Mouse (Mus musculus) 416B (cell line): ENCODE measurements at regions not wholly inside any gene's neighbourhood (a gene's known extent, or its start where the extent isn't known, plus 50 kb on each side); places are given as distances from the start of the nearest gene placed in this dataset.

Source experiments
- DNase-seq: peaks from one replicate; pipeline ENCODE4 v3.0.0; 2011; ENCODE audit warnings: low read depth

DNA sequence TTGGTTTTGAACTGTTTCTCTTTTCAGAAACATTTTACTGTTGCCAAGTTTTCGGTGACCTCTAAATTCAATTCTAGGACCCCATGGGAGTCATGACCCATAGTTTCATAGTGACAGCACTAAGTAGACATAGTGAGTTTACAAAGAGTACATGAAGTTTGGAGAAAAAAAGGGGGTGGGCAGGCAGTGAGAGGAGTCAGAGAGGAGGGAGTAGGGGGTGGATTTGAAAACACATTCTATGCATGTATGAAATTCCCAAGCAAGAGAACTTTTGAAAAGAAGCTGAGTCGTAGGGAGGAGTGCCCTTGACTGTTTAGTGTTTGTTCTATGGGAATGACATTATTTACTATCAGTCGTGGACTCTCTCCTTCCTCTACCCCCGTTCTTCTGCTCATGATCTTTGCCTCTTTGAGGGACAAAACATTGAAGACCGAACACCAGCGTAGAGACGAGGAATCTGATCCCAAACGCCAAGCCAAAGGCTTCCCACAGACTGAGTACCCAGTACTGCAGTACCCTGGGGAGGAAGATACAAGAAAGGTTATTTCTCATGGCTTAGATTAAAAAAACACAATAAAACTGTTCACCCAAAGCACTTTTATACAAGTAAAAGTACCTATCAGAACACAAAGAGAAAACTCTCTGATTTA lies 229.1 kb upstream of the Map3k1 start:
- no peak for DNase-seq

DNA sequence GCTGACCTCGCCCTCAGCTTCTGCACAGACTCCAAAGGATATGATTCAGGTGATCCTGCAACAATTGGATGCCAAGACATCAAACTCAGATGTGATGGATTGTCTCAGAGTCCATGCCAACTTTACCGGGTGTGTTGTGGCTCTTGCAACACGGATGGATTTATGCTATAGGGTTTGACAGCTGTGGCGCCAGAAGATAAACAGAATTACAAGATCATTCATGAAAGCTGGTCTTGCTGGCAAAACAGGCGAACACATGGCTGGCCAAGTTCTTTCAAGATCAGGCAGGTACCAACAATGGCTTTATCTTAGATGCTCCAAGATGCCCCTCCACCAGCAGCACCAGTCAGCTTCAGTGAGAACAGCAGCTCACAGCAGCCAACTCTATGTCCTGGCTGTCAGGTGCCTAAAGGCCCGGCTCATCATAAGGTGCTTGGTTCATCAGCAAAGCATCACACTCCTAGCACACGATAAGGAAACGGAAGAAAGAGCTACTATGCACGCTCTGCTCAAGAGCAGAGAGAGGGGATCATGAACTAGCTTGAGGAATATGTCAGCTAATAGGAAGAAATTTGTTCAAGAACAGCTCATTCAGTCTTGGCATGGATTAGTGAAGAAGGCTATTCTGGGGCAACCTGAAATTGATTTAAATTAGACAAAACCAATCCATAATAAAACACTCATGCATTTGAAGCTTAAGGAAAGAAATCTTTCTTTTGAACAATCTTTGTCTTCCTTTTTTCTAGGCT lies 229.9 kb upstream of the Map3k1 start:
- no peak for DNase-seq

DNA sequence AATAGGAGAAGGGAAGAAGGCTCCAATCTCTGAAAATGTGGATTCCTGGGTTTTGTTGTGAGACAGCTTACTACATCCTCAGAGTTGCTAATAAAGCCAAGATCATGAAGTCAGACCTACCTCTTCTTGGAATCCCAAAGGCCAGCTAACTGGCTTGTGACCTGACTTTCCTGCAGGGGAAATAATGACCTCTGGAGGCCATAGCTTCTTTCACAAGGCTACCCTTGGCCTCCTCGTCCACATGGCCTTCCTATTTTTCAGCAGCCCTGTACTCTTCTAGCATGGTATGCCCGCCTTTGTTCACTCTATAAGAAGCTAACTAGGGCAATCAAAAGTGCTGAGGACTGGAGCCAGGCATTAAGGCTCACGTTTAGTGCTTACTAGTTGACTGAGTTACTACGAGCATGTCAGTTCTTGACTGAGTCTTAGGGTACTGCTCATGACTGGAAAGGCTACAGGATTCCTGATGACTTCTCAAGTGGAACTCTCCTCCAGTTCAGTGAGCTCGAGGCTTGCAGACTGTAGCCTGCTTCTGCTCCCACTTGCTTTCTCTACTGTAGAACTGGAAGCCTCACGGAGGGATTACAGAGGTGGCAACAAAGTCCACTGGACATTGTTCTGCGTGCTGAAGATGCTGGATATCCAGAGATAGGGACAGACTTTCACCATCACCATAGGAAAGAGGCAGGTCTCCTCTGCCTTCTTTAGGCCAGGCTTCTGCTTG lies 230.8 kb upstream of the Map3k1 start:
- no peak for DNase-seq

DNA sequence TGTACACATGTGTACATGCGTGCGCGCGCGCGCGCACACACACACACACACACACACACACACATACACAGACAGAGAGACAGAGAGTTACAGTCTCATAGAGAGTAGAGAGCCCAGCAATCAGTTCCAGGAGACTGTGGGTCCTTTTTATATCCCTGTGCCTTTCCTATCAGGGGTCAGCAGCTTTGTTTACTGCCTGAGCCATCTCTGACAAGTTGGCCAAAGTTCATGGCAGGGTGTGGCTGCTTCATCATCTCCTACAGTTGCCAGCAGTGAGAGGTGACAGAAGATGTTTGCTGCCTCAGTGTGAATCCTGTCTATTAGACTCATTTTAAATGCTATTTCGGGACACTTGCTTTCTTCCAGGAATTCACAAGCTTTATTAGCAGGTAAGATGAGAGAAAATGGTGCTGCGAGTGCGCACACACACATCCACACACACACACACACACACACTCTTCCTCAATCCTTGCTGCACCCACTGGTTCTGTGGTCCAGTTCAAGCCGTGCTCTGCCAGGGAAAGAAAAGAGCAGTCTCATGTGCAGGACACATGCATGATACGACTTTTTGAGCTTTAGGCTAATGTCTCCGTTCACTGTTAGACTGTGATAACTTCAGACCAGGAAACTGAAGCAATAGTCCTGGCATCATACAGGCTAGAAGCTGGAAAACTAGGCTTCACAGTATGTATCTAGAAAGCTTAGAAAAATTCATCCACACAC lies 234.9 kb upstream of the Map3k1 start:
- no peak for DNase-seq

DNA sequence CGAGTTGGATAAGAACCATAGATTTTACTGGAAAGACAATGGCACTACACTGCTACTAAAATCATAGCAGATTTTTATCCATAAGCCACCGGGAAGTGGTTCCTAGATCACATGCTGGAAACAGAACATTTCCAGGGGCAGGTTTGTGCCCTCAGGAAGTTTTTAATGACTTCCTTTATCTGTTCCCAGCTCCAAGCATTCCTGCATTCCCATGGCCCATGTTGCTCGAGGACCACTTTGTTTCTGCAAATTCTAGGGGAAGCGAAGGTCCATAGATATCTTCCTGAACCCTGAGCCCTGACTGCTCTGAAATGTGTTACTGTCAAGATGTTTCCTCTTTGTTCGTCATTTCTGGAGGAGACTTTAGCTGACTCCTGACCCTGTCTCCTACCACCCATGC lies 235.6 kb upstream of the Map3k1 start:
- DNase-seq = no peak

DNA sequence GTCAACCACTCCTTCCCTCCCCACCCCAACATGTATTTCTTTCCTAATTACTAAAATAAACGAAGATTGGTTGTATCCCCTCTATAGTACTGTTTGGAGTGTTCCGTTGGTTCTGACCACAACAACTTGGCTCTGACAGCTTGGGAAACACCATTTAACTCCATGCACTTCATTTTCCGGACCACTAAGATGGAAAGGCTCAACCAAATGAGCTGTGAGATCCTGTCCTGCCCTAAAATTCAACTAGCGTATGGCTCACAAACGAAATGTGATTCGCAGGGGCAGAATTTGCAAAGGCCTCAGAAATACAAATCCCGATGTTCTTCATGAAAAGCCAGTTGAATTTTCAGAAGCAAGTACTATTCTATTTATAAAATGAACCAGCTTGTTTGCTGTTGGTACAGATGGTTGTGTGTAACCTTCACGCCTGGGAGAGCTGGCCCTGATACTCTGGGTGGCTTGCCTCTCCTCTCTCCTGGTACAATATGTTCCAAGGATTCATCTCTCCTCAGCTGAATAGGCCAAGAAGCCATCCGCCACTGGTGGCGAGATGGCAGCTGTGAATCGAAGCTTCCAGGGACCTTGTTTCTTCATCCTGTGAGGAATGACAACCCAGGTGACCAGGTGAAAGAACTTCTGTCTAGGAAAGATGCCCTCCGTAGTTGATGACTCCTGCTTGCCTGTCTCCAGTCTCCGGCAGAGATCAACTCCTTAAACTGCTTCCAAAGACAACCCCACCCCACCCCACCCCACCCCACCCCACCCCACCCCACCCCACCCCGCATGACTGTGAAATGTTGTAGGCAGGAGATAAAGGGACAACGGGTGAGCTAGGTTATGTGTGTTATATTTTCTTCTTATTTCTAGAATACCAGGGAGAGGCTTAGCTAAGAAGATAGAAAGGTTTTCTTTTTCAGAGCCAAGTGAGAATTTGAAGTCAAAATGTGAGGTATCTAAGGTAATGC lies 237.7 kb upstream of the Map3k1 start:
- DNase-seq = no peak

DNA sequence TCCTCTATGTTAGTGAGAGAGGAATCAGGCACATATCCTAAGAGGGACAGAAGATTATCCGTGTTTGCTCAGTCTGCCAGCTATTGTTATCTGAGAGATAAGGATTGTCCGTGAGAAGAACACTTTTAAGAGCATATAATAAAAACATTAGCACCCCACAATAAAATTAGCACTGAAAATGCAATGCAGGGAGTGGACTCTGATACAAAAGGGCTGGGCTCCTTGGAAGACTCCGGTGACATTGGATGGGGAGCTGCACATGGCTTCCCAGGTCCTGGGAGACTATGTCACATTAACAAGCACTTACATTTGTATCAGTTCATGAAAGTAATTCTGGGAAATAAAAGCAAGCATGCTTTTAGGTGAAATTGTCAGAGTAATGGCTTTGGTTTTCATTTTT lies 238.6 kb upstream of the Map3k1 start:
- no peak for DNase-seq

DNA sequence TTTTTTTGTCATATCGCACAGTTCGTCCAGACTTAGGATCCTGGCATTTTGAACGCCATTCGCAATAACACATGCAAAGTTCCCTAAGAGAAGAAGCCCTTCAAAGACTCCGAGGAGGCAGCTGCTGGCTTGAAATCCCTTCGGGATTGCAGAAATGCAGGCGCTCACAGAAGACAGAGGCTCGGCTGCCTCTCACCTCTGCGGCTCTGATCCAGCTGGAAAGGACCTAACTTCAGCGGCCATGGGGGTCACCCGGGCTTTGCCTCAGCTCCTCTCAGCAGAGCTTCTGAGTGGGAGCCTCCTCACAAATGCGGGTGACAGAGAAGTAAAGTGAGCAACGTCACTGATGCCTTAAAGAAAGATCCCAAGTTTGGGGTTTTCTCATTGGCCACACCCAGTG lies 239.1 kb upstream of the Map3k1 start:
- DNase-seq = no peak

DNA sequence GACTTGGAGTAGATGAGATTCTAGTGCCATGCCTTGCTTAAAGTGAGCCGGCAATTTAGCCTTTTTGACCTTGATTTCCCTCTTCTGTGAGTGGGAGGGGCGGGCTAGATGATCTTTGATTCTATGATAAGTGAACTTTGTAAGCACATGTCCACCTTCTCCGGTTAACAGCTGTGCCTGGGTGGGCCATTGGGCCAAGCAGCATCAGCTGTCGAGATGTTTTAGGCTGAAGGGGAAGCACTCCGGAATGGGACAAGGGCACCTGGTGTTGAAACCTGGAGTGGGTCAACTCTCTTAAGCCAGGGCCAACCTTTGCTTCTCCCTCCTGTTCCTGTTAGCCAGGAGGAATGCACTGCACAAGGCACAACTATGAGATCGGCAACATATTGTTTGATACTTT lies 239.5 kb upstream of the Map3k1 start:
- DNase-seq = no peak

DNA sequence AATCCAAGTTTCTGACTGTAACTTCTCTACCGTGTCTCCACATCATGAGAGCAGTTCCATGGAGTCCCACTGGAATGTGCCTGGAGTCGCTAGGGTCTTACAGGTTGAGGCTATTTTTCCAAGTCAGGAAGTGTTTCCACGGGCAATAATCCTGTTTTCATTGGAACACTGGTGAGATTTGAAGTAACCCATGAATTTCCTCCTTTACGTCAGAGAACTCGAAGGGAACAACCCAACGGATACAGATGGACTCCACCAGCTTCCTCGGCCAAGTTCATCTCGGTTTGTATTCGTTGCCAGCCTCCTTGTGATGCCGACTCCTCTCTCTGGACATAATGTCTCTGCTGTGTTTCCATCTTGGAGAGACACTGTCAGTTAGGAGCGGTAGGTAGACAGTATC lies 237.4 kb upstream of the Ankrd55 start:
- no peak for DNase-seq

DNA sequence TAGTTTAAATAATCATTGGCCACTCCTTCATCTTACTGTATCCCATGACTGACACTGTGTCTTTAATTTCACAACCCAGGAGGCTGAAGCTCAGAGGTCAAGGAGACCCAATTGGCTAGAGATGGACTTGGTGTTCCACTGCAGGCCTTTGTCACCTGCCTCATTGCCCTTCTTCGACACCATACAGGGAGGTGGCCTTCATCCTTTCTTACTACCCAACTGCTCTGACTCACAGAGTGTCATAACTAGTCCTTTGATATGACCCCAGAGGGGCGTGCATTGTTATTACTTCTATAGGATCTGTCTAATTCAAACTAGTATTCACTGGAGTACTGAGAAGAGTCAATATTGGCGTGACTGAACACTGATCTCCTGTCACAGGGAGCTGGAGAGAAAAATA lies 236.2 kb upstream of the Ankrd55 start:
- DNase-seq = no peak

DNA sequence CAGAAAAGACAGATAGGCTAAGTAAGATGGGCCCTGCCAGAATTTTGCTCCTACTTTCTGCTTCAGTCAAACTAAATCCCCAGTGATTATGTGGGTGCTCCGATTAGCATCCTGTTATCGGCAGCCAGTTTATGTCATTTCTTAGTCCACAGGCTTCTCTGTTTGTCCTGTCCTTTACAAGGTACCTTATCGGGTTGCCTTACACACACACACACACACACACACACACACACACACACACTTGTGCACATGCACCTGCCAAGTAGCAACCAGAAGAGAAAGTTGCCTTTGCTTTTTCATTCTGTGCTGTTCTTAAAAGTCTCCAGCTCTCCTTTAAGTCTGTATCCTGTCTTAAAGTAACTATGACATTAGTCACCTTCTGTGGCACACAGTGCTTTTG lies 235.8 kb upstream of the Ankrd55 start:
- DNase-seq = no peak

DNA sequence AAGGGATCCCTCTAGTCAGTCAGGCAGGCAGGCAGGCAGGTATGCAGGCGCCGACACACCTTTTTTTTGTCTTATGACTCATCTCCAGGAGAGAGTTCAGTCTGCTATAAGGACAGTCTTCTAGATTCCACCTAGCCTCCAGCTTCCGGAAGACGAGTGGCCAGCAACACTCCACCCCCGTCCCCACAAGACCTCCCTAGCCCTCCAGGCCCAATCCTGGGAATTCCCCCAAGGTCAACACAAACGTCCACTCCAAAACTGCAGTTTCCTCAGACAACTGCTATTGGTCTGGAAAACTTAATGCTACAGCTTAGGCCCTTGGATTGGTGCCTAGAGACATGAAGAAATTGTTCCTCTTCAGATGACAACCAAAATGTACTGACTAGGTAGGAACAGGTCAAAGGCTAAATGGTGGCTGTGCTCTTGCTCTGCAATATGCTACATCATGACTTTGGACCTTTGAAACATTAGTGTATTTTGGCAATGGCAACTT lies 233.3 kb upstream of the Ankrd55 start:
- DNase-seq = no peak

DNA sequence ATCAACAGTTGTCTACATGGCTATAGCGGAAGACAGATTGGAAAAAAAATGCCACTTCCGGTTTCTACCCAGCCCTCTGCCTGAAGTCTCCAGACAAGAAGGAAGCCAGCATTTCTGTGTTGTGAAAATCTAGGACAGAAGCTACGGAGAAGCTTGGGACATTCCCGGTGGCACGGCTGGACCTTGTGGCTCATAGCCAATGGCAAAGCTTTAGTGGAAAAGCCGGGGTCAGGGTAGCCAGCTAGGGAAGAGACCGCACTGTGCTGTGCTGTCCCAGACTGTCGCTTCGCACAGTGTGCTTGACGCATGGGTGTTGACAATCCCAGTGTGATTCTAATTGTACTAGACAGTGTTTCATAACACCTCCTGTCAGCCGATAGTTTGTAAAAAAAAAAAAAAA lies 230.0 kb upstream of the Ankrd55 start:
- no peak for DNase-seq

DNA sequence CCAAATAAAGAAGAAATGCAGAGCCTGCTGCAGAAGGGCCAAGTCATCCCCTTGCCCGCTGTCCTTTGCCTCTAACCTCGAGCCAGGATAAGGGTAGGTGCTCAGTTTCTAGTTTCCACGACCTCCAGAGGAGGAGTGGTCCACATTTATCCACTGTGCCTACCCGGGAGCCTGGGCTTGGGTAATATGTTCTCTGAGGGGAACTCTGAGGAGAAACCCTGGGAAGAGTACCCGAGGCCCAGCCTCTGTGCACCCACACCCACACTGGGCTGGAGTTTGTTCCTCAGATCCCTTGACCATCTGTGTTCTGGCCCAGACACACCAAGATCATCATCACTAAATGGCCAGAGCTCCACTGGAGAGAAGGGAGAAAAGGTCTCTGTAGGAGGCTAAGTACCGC lies 229.5 kb upstream of the Ankrd55 start:
- no peak for DNase-seq

DNA sequence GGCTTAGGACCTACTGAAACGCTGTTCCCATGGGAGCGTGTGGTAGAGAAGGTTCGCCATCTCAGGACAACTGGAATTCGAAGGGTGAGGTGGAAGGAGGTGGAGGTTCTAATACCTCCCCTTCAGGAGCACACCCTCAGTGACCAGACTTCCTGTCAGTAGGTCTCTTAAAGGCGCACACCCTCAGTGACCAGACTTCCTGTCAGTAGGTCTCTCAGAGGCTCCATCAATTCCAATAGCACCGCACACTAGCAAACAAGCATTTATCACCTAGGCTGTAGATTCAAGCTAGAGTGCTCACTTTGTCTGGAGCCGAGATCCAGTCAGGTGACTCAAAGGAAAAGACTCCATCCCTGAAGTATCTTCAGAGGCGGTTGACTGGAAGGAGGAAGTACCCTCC lies 226.2 kb upstream of the Ankrd55 start:
- no peak for DNase-seq

DNA sequence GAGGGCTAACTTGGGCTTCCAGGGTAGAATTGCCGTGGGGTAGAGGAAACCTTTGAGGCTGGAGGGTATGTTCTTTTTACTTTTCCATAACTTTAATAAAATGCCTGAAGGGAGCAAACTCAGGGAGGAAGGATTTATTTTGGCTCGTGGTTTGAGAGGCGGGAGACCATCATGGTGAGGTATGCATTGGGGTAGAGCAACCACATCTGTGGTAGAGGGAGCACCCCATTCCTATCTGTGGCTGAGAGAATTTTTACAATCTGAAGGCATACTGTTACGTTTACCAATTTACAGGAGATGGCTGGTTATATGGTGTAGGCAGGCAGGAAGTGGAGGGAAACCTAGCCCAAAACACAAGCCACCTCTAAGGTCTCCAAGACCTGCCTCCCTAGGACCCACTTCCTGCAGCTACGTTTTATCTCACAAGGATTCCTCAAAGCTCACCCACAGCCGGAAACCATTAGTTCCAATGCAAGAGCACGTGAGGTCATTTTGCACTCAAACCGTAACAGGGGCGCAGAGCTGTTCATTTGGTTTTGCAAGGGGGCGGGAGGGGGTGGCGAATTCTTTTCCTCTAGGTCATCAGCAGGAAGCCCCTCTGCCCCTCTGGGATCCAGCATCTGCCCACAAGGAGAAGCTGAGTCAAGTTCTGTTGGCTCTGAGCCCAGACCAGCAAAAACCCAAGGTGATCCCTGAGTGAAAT lies 224.7 kb upstream of the Ankrd55 start:
- peak; percentile 97 for DNase-seq

DNA sequence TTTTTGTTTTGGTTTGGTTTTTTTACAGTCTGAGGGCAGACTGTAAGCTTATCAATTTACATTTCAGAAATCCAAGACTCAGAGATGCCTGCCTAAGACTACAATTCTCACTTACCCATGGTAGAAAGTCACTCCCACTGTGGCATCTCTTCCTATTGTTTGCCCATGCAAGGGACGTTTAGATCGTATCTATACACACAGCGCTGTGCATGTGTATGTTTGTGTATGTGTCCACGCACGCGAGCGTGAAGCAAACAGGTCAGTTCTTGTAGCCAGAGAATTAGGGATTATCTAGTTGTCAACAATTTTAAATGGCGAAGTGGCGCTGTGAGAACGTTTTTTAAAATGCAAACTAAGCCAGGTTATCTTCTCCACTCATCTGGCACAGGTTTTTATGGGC lies 223.6 kb upstream of the Ankrd55 start:
- no peak for DNase-seq

DNA sequence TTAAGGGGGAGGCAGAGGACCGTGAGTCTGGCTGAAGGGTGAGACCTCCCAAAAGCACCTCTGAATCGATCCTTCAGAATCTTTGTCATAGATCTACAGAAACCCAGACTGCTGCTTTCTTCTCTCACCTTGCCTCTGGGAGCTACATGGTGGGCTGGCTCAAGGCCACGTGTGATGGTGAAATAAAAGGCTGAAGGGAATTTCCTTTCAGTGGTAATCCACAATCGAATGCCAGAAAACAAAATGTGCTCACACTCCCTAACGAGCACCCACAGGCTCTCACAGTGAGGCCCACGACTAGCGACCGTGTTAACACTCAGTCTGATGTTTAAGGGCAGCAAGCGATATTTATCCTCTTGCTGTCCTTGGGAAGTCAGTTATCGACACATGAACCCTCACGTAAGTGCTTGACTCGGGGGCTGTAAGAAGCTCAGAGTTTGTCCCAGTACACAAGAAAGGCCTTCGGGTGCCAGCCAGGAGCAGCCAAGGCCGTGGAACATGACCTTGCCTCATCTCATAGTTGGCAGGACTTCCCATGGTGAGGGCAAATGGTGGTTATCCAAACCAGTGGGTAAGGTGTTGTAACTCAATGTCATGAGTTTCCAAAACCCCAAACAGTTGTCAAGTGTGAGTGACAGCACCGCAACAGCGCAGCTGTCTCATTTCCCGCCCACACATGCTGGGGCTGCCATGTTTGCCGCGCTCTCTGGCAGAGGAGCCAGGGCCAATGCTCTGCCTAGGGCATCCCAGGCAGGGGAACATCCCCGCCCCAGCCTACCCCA lies 221.0 kb upstream of the Ankrd55 start:
- no peak for DNase-seq

DNA sequence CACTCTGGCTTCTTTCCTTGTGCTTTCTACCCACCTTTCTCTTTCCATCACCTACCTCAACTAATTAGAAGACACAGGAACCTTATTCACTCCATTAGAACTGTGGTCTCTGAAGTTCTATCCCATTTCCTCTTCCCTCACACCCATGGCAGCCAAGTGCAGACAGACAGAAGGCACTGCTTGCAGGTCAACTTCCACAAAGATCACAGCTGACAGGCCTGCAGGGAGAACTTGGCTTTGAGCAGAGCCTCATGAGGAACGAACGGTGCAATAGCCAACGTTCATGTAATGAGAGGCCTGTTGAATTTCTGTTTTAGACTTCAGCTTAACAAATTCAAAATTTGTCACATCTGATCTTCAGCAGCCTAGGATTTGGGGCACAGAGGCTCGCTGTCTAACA lies 217.5 kb upstream of the Ankrd55 start:
- no peak for DNase-seq
